Mouse (Mus musculus): ENCODE results near the gene Cib4. TPM values are rescaled to one million over a fixed set of nuclear protein-coding genes. Genes with fewer than 3 reads are reported as not detected.

The Cib4 gene
- polyA plus RNA-seq, 1 experiment from 2014 or later: not detected

GRCm38 (mm10) chr5:30554981-30555380 lies 9.3 kb upstream of the Cib4 start:
- H3K9ac ChIP-seq (ENCODE audit: low read length): no peak overlapping the region
- H3K27me3 ChIP-seq (ENCODE audit: control insufficient read depth, insufficient read depth, low read length): no peaks in the 10 kb centered on the region
- 82% methylated on average over 8 of the region's 8 CpGs for WGBS
- ATAC-seq (ENCODE audit: low FRiP score) (no peak), DNase-seq (ENCODE audit: low spot score, missing footprints) (no peak)
- no peaks in the 10 kb centered on the region for H3K9me3 ChIP-seq (ENCODE audit: control insufficient read depth, low read length)
- no peaks in the 10 kb centered on the region for H3K4me1 ChIP-seq (ENCODE audit: control insufficient read depth, insufficient read depth, low read length)
- no peak overlapping the region for H3K4me3 ChIP-seq (ENCODE audit: low read depth, low read length)
- H3K36me3 ChIP-seq (ENCODE audit: control insufficient read depth, insufficient read depth, low read length): no peaks in the 10 kb centered on the region
- H3K27ac ChIP-seq (ENCODE audit: low read depth, low read length): no peak overlapping the region
- no peak overlapping the region for H3K4me2 ChIP-seq

DNA sequence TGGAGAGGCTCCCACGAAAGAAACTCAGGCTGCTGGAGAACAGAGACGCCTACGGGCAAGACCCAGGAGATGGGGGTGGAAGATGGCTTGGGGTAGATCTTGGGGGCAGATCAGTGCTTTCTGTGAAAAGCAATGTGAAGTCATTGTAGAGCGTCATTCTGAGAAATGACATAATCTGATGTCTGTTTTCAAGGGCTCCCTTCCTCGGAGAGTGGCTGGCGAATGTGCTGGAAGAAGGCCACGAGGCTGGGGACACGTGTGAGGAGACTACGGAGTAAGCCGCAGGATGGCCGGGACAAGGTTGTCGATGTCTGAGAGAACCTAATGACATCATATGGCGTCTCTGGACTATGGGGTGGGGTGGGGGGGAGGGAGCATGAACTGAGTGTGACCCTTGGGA lies 8.3 kb upstream of the Cib4 start:
- Histone ChIP-seq H3K27me3 (ENCODE audit: control insufficient read depth, insufficient read depth, low read length) (no peaks in the 10 kb centered on the region), H3K9ac (ENCODE audit: low read length) (no peak overlapping the region), H3K4me1 (ENCODE audit: control insufficient read depth, insufficient read depth, low read length) (no peaks in the 10 kb centered on the region), H3K36me3 (ENCODE audit: control insufficient read depth, insufficient read depth, low read length) (no peaks in the 10 kb centered on the region), H3K9me3 (ENCODE audit: control insufficient read depth, low read length) (no peaks in the 10 kb centered on the region), H3K4me3 (ENCODE audit: low read depth, low read length) (no peak overlapping the region), H3K27ac (ENCODE audit: low read depth, low read length) (no peak overlapping the region), H3K4me2 (no peak overlapping the region)
- WGBS: 90% methylated on average over 13 of the region's 13 CpGs
- ATAC-seq (ENCODE audit: low FRiP score): no peak
- no peak for DNase-seq (ENCODE audit: low spot score, missing footprints)

- no peaks in the 10 kb centered on the region for H3K4me1 ChIP-seq (ENCODE audit: control insufficient read depth, insufficient read depth, low read length)
- no peaks in the 10 kb centered on the region for H3K9me3 ChIP-seq (ENCODE audit: control insufficient read depth, low read length)
- H3K4me2 ChIP-seq: no peak overlapping the region
- no peaks in the 10 kb centered on the region for H3K27me3 ChIP-seq (ENCODE audit: control insufficient read depth, insufficient read depth, low read length)
- no peak for DNase-seq (ENCODE audit: low spot score, missing footprints)
- H3K9ac ChIP-seq (ENCODE audit: low read length): no peak overlapping the region
- WGBS: 89% methylated on average over 6 of the region's 6 CpGs
- ATAC-seq (ENCODE audit: low FRiP score): no peak
- no peak overlapping the region for H3K4me3 ChIP-seq (ENCODE audit: low read depth, low read length)
- no peak overlapping the region for H3K27ac ChIP-seq (ENCODE audit: low read depth, low read length)
- H3K36me3 ChIP-seq (ENCODE audit: control insufficient read depth, insufficient read depth, low read length): no peaks in the 10 kb centered on the region
These were observed 6.4 kb upstream of the Cib4 start for GRCm38 (mm10) chr5:30552006-30552405.

DNA sequence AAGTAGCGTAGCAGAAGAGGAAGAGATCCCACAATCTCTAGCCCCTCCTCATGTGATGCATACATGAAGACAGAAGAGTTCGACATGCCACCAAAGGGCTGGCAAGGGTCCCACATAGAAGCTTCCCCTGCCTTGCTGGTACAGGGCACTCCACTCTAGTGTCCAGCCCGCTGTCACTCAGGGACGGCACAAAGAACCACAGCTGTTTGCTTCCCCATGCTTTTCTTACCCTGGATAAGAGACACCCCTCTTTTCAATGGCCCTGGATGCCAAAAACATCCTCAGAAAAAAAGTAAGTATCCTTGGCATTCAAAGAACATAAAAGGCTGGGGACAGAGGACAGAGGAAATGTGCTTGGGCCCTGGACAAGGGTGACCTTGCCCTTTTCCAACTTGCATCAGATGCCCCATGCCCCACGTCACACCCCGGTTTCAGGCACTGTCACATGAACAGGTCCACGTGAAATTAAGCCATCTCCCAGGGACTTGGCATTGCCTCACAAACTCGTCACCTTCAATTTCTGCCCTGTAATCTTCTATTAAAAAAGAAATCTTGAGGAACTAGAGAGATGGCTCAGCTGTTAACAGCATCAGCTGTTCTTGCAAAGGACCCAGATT lies 5.5 kb upstream of the Cib4 start:
- no peak for ATAC-seq (ENCODE audit: low FRiP score)
- no peak for DNase-seq (ENCODE audit: low spot score, missing footprints)
- Histone ChIP-seq H3K4me3 (ENCODE audit: low read depth, low read length) (no peak overlapping the region), H3K9ac (ENCODE audit: low read length) (no peak overlapping the region), H3K27ac (ENCODE audit: low read depth, low read length) (no peak overlapping the region), H3K4me1 (ENCODE audit: control insufficient read depth, insufficient read depth, low read length) (no peaks in the 10 kb centered on the region), H3K4me2 (no peak overlapping the region), H3K9me3 (ENCODE audit: control insufficient read depth, low read length) (no peaks in the 10 kb centered on the region), H3K36me3 (ENCODE audit: control insufficient read depth, insufficient read depth, low read length) (no peaks in the 10 kb centered on the region), H3K27me3 (ENCODE audit: control insufficient read depth, insufficient read depth, low read length) (no peaks in the 10 kb centered on the region)
- WGBS: 80% methylated on average over 8 of the region's 8 CpGs

- no peaks in the 10 kb centered on the region for H3K36me3 ChIP-seq (ENCODE audit: control insufficient read depth, insufficient read depth, low read length)
- H3K27me3 ChIP-seq (ENCODE audit: control insufficient read depth, insufficient read depth, low read length): no peaks in the 10 kb centered on the region
- 68% methylated on average over 9 of the region's 9 CpGs for WGBS
- H3K4me3 ChIP-seq (ENCODE audit: low read depth, low read length): no peak overlapping the region
- H3K27ac ChIP-seq (ENCODE audit: low read depth, low read length): no peak overlapping the region
- DNase-seq (ENCODE audit: low spot score, missing footprints): no peak
- H3K4me2 ChIP-seq: no peak overlapping the region
- no peak overlapping the region for H3K9ac ChIP-seq (ENCODE audit: low read length)
- no peak for ATAC-seq (ENCODE audit: low FRiP score)
- H3K4me1 ChIP-seq (ENCODE audit: control insufficient read depth, insufficient read depth, low read length): no peaks in the 10 kb centered on the region
- H3K9me3 ChIP-seq (ENCODE audit: control insufficient read depth, low read length): no peaks in the 10 kb centered on the region
These were observed 4.8 kb upstream of the Cib4 start for GRCm38 (mm10) chr5:30550334-30551021.

GRCm38 (mm10) chr5:30548681-30549080 lies 3.0 kb upstream of the Cib4 start:
- Histone ChIP-seq H3K4me3 (ENCODE audit: low read depth, low read length) (no peak overlapping the region), H3K4me1 (ENCODE audit: control insufficient read depth, insufficient read depth, low read length) (no peaks in the 10 kb centered on the region), H3K9me3 (ENCODE audit: control insufficient read depth, low read length) (no peaks in the 10 kb centered on the region), H3K27ac (ENCODE audit: low read depth, low read length) (no peak overlapping the region), H3K4me2 (no peak overlapping the region), H3K36me3 (ENCODE audit: control insufficient read depth, insufficient read depth, low read length) (no peaks in the 10 kb centered on the region), H3K27me3 (ENCODE audit: control insufficient read depth, insufficient read depth, low read length) (no peaks in the 10 kb centered on the region), H3K9ac (ENCODE audit: low read length) (no peak overlapping the region)
- no peak for ATAC-seq (ENCODE audit: low FRiP score)
- no peak for DNase-seq (ENCODE audit: low spot score, missing footprints)
- WGBS: 61% methylated on average over 2 of the region's 2 CpGs

DNA sequence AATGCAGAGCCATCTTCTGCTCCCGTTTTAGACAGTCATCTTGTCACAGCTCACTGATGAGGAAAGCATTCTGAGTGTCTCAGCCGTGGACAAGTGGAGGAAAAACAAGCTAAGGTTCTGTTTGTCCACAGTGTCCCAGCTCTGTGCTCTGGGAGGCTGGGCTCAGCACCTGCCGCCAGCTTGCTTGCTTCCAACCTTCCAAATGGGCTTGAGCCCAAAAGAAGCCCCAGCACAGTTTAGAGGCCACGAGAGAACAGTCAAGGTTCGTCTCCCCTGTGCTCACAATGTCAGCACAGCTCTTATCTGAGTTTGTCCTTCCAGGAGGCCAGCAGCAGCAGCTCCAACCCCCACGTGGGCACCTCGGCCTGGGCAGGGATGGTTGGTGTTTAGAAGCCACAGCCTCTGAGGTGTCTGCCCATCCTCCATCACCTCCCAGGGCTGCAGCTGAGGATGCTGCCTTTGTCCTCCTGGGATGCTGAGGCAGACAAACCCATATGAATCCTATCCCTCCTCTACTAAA lies 9.5 kb downstream of the Cib4 start:
- WGBS: 58% methylated on average over 7 of the region's 7 CpGs
- no peaks in the 10 kb centered on the region for H3K27me3 ChIP-seq (ENCODE audit: control insufficient read depth, insufficient read depth, low read length)
- no peak overlapping the region for H3K27ac ChIP-seq (ENCODE audit: low read depth, low read length)
- no peak for DNase-seq (ENCODE audit: low spot score, missing footprints)
- no peak overlapping the region for H3K9ac ChIP-seq (ENCODE audit: low read length)
- H3K9me3 ChIP-seq (ENCODE audit: control insufficient read depth, low read length): no peaks in the 10 kb centered on the region
- H3K4me3 ChIP-seq (ENCODE audit: low read depth, low read length): no peak overlapping the region
- no peaks in the 10 kb centered on the region for H3K36me3 ChIP-seq (ENCODE audit: control insufficient read depth, insufficient read depth, low read length)
- no peaks in the 10 kb centered on the region for H3K4me1 ChIP-seq (ENCODE audit: control insufficient read depth, insufficient read depth, low read length)
- no peak overlapping the region for H3K4me2 ChIP-seq
- ATAC-seq (ENCODE audit: low FRiP score): no peak

- ATAC-seq (ENCODE audit: low FRiP score) (no peak), DNase-seq (ENCODE audit: low spot score, missing footprints) (no peak)
- H3K36me3 ChIP-seq (ENCODE audit: control insufficient read depth, insufficient read depth, low read length): no peaks in the 10 kb centered on the region
- no peak overlapping the region for H3K4me3 ChIP-seq (ENCODE audit: low read depth, low read length)
- no peaks in the 10 kb centered on the region for H3K27me3 ChIP-seq (ENCODE audit: control insufficient read depth, insufficient read depth, low read length)
- 80% methylated on average over 6 of the region's 6 CpGs for WGBS
- H3K4me1 ChIP-seq (ENCODE audit: control insufficient read depth, insufficient read depth, low read length): no peaks in the 10 kb centered on the region
- H3K4me2 ChIP-seq: no peak overlapping the region
- H3K9ac ChIP-seq (ENCODE audit: low read length): no peak overlapping the region
- H3K27ac ChIP-seq (ENCODE audit: low read depth, low read length): no peak overlapping the region
- no peaks in the 10 kb centered on the region for H3K9me3 ChIP-seq (ENCODE audit: control insufficient read depth, low read length)
These were observed 11.0 kb downstream of the Cib4 start for GRCm38 (mm10) chr5:30534637-30535036.

DNA sequence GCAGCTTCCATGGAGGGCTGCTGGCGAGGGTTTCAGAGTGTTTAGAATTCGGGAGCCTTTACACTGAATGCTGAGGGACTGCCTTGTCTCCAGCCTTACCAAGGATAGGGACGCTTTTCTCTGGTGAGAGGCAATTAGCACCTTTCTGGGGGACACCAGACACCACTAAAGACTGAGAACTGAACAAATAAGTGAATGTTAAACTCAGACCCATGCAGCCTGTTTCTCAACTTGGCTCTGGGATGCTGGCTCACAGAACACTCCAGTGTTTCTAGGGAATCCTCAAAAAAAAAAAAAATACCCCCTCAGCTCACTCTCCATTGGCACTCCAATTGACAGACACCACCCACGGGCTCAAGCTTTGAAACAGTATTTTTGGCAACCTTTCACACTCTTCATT lies 16.7 kb downstream of the Cib4 start:
- Histone ChIP-seq H3K9ac (ENCODE audit: low read length) (no peak overlapping the region), H3K4me2 (no peak overlapping the region), H3K4me1 (ENCODE audit: control insufficient read depth, insufficient read depth, low read length) (no peaks in the 10 kb centered on the region), H3K4me3 (ENCODE audit: low read depth, low read length) (no peak overlapping the region), H3K27me3 (ENCODE audit: control insufficient read depth, insufficient read depth, low read length) (no peaks in the 10 kb centered on the region), H3K27ac (ENCODE audit: low read depth, low read length) (no peak overlapping the region), H3K36me3 (ENCODE audit: control insufficient read depth, insufficient read depth, low read length) (no peaks in the 10 kb centered on the region), H3K9me3 (ENCODE audit: control insufficient read depth, low read length) (no peaks in the 10 kb centered on the region)
- DNase-seq (ENCODE audit: low spot score, missing footprints) (no peak), ATAC-seq (ENCODE audit: low FRiP score) (no peak)
- 38% methylated on average over 4 of the region's 4 CpGs for WGBS
